Mouse (Mus musculus): ENCODE results near the gene Tns3. TPM values are rescaled to one million over a fixed set of nuclear protein-coding genes. Genes with fewer than 3 reads are reported as not detected.

Gene Tns3
- 22.3 and 32.9 TPM in 2 replicates for polyA plus RNA-seq (2012; rRNA removed)

- peak; percentile 70 for DNase-seq (ENCODE audit: low spot score)
Observed at GRCm38 (mm10) chr11:8664393-8664743, at the start of gene Tns3. Gene Tns3 (minus strand): TSS chr11:8664535.

GRCm38 (mm10) chr11:8706246-8707041, 42.1 kb upstream of the Tns3 start:
- DNase-seq (ENCODE audit: low spot score) = no peak

GRCm38 (mm10) chr11:8705156-8705555, 40.8 kb upstream of the Tns3 start:
- no peak for DNase-seq (ENCODE audit: low spot score)

DNA sequence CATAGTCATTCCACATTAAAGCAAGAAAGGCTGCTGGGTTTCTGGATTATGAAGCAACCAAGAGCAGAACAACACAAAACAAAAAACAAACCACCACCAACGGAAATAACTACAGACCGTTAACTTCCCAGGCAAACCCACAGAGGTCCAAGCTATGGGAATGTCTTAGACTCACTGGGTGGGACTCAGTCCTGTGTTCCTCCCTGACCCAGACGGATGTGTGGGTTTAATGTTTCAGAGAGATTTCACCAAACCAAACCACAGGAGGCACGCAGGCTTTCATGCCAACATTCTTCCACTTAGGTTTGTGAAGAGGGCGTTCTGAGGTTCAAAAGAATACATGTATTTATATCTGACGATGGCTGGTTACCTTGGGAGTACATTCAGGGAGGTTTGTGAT, 39.5 kb upstream of the Tns3 start:
- DNase-seq (ENCODE audit: low spot score) = no peak

DNA sequence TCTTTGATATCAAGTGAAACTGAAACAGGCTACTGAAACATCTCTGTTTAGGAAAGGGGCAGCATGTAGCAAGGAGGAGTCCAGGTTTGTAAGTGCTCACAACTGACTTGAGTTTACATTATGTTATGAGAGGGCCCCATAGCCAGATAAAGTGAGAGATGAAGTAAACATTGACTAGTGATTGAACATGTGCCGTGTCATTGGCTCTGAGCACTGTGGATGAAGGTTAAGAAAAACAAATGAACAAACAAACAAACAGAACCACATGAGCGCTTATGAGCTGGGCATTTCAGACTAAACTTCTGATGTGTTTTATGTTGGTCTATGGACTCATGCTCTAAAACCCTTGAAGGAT, 38.2 kb upstream of the Tns3 start:
- DNase-seq (ENCODE audit: low spot score) = no peak

DNA sequence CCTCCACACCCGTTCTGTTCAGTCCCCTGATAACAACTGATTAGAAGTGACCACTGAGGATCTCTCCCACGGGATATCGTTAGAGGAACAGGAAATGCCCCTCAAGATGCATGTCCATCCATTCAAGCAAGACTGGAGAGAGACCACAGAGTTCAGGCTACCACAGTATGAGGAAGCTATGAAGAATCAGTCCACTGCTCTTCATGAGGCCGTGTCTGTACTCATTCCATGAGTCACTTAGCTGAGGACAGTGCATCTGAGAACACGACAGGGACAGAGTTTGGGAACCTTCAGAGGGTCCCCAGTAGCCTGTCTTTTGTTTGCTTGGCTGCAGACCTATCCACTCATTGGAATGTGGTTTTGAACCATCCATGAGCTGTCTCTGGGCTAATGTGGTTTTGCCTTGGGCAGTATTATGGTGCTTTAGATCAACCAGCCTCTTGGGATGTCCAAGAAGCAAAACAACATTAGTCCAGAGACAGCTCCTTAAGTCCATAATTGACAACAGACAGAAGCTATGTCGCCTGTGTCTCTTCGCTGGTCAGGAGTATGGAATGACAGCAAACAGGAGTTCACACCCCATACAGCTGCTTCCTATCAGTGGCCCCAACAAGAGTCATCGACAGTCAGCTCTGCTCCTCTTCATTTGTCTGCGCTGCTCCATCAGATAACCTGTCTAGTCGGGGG, 37.7 kb upstream of the Tns3 start:
- no peak for DNase-seq (ENCODE audit: low spot score)

DNA sequence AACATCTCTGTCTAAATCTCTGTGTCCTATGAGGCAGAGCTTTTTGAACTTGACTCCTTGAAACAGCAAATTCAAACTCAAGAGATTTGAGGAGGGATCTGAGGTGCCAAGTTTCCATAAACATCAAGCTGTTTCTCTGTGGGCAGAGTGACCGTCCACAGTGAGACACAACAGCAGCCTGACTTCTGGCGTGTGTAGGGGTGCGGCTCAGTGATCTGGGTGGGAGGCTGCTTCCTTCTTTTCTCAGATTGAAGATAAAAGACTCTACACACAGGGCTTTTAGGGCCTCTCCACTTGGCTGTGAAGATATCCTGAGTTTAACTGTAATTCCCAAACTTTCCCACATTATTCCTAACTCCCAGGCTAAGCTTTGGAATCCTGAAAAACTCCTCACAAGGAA, 37.1 kb upstream of the Tns3 start:
- DNase-seq (ENCODE audit: low spot score) = no peak

DNA sequence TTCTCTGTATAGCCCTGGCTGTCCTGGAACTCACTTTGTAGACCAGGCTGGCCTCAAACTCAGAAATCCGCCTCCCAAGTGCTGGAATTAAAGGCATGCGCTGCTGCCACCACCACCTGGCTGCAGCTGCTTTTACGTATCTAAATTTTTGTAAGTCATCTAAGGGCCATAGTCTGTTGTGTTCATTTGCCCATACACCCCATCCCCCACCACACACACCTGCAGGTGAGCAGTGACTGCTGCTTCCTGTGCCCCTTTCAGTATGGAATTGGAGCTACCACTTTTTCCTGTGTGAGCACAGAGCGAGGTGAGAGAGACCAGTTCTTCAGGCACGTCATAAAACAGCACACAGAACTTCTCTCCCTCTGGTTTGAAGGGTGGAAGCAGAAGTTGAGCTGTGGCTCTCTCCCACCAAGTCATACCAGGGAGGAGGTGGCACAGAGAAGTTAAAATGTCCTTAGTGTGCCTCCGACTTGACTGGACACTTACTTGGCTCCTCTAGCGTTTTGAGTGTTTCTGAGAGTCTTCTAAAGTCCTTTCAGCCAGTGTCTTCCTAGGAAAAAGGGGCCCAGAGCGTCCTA, 36.4 kb upstream of the Tns3 start:
- no peak for DNase-seq (ENCODE audit: low spot score)

DNA sequence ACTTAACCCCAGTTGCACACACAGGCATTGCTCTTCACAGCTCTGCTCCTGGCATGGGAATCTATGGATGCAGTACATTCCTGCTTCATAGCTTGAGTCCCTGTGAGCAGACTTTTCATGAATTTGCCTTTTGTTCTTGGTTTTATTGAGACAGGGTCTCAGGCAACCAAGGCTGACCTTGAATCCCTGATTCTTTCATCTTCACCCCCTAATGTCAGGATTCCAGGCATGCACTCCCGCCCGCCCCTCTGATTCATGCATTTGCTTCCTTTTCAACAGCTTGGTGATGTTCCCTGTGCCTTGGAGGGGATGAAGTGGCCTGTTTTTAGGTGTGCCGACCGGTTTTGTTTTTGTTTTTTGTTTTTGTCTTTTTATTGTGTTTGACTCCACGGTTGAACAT, 35.4 kb upstream of the Tns3 start:
- DNase-seq (ENCODE audit: low spot score) = no peak

DNA sequence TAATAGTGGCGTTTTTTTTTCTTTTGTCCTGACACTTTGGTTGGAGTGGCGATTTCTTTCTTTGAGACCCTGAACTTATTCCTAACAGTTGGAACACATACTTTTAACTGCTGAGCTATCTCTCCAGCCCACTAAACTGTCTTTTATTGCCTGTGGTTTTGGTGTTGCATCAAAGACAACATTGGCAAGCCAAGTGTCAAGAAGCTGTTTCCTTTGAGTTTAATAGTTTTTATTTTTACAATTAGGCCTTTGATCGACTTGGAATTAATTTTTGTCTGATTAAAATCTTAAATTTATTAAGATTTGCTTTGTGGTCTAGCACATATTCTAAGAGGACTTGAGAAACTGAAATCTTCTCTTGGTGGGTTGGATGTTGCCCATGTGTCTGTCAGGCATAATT, 33.3 kb upstream of the Tns3 start:
- no peak for DNase-seq (ENCODE audit: low spot score)

- DNase-seq (ENCODE audit: low spot score) = no peak
Observed at GRCm38 (mm10) chr11:8694096-8694495, 29.8 kb upstream of the Tns3 start.

DNA sequence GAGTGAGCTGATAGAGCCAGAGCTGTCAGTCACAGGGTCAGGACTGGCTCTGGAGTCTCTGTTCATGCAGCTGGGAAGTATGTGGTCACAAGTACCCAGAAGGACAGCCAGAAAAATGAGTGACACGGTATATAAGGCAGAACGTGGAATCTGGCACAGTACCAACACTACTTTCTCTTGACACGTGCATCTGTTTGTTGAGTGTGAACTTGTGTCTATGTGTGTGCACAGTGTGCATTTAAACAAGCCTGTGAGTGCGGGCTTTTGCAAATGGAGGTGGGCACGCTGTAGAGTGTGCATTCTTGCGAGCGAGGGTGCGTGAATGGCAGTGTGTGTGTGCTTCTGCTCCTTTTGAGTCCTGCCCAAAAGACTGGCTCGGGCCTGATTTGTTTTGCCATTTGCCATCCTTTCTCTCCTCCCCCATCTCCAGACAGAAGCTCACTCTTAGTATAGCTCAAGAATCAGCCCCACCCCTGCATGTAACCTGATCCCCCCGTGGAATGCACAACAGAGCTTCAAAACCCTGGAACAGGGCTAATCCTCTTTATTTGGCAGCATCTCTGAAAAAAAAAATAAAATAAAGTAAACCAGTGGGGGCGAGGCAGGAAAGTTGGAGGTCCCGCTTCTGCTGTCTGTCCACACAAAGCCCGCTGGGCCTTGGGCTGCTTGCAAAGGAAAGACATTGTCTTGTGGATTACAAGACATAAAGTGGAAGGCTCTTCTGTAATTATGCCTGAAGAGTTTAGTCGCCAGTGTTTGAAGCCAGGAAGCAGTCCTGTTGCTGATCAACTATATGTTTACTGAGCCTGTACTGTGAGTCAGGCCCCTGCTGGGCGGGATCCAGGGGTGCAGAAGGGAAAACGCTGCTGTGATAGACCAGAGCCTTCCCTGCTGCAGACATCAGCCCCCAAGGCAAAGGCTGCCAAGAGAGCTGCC, 28.5 kb upstream of the Tns3 start:
- no peak for DNase-seq (ENCODE audit: low spot score)

DNA sequence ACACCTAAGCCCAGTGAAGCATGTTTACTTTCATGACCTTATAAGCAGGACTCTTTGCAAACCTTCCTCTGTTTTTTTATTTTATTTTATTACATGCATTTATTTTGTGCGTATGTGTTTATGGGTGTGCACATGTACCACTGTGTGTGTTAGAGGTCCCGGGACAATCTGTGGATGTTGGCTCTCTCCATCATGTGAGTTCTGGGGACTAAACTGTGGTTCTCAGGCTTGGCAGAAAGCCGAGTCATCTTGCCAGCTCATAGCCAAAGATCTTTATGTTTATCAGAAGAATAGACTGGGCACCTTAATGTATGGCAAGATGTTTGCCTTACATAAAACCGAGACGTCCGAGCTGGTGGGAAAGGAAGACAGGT, 27.8 kb upstream of the Tns3 start:
- DNase-seq (ENCODE audit: low spot score) = no peak

- DNase-seq (ENCODE audit: low spot score) = no peak
Observed at GRCm38 (mm10) chr11:8691605-8692004, 27.3 kb upstream of the Tns3 start.

DNA sequence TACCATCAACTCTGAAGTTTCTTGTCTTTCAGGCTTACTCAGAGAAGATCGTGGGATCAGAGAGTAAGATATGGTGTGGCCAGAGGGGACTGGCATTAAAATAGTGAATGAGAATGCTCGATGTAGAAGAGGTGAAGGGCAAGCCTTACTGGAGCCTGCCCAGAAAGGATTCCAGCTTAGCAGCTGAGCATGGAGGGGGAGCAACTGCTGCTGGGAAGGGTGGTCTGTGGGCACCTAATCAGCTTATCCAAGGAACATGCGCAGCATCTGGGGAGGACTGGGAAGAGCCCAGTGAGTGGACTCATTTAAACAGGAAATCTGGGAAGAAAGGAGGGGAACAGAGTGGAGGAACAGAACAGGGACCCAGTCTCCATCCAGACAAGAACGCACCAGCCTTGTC, 26.3 kb upstream of the Tns3 start:
- no peak for DNase-seq (ENCODE audit: low spot score)

- DNase-seq (ENCODE audit: low spot score) = no peak
Observed at GRCm38 (mm10) chr11:8689515-8689914, 25.2 kb upstream of the Tns3 start.

DNA sequence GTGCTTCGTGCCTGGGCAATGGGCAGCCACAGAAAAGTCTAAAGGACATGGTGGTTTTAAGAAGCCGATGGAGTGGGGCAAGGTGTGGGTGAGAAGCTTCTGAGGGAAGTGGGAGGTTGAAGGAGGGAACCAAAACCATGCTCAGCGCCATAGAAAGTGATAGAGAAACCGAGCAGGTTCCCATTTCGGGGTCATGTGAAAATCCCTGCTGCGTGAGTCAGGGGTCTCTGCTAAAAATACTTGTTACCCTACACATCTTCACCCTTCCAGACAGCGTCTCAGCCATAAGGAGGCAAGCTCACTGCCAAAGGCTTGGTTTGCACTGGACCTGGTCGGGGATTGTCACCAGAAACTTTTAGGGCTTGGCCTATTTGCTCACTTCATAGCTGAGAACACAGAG, 24.6 kb upstream of the Tns3 start:
- no peak for DNase-seq (ENCODE audit: low spot score)

GRCm38 (mm10) chr11:8686501-8686900, 22.2 kb upstream of the Tns3 start:
- DNase-seq (ENCODE audit: low spot score) = no peak

GRCm38 (mm10) chr11:8686061-8686460, 21.7 kb upstream of the Tns3 start:
- no peak for DNase-seq (ENCODE audit: low spot score)

DNA sequence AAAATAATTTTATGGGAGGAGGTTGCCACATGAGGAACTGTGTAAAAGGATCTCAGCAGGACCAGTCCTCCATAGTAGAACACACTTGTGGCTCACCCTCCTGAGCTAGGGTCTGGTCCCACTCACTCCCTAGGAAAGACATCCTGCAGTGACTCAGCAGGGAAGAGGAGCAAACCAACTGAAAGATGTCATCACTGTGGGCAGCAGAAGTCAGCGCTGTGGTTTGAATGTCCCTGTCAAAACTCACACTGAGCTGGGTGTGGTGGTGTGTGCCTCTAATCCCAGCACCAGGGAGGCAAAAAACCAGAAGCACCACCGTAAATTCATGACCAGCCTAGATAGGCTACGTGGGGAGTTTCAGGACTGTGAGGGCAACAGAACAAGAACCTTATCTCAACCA, 20.9 kb upstream of the Tns3 start:
- DNase-seq (ENCODE audit: low spot score) = no peak

DNA sequence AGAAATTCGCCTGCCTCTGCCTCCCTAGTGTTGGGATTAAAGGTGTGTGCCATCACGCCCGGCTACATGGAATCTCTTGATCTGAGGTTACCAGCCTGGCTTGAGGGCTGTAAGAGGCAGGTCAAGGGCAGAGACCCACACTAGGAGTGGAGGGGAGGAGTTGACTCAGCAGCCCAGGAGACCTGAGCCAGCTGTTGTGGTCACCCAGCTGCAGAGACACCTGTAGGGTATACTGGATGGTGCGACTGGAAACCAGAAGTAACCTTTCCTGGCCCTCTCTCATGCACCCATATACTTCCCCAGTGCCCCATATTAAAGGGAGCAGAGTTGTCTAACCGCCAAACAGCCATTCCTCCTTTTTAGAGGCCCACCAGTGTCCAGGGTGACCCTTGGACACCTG, 19.9 kb upstream of the Tns3 start:
- no peak for DNase-seq (ENCODE audit: low spot score)

DNA sequence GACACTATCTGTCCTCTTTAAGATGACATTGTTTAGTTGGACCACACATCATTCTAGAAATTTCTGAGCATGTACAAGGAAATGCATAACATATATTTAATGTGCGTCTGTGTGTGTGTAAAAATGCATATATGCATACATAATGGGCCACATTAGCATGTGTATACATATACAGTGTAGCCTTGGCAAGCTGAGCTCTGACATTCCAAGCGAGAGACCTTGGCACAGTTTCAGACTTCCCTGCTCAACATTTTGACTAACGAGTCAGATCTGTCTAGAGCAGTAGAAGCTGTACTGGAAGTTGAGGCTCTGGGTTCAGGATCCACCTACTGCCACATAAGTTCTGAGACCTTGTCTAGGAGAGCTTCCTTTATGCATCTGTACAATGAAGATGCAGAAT, 17.0 kb upstream of the Tns3 start:
- no peak for DNase-seq (ENCODE audit: low spot score)

All from urinary bladder, adult 2 months (tissue).